Mouse (Mus musculus): ENCODE measurements around the gene Tecr.
A peak's percentile ranks its signal among the peaks of the same experiment; 100 is the strongest.
"Not testable (repeated sequence)": the region's sequence is repeated elsewhere in the genome, so short reads cannot be mapped to it uniquely, and the experiment has no call there.

Gene Tecr

DNA sequence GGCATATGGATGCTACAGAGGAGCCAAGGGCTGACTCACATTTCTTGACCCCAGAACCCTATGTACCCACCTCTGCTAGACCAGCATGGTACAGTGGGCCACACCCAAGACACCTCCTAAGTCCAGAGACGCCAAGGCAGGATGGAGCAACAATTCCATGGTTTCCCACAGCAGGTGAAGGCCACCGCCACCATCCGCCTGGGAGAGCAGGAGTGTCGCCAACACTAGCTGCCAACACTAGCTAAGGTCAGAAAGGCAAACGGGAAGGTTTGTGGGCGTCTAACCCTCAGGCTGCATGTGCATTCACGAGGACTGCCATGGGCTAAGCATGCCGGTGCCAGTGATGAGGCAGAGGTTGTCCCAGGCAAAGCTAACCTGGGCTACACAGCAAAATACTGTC is 25.5 kb downstream of the Tecr start:
- DNase-seq (ENCODE audit: low spot score) = no peak

DNA sequence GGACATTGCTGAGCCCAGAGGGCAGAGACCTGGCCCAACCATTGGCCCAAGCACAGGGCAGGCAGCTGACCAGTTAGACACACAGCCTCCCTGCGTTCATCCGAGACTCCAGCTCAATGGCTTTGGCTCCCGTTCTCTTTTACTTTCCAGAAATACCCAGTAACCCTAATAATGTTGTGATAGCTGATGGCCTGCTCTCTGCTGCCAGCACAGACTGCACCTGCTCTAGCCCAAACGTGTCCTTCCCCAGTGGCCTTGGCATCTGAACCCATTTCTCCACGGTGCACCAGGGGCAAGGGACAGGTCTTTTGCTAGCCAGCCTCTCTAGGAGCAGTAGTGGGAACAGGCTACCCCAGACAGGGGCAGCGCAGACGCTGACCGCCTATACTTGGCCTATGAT is 26.9 kb downstream of the Tecr start:
- no peak for DNase-seq (ENCODE audit: low spot score)

DNA sequence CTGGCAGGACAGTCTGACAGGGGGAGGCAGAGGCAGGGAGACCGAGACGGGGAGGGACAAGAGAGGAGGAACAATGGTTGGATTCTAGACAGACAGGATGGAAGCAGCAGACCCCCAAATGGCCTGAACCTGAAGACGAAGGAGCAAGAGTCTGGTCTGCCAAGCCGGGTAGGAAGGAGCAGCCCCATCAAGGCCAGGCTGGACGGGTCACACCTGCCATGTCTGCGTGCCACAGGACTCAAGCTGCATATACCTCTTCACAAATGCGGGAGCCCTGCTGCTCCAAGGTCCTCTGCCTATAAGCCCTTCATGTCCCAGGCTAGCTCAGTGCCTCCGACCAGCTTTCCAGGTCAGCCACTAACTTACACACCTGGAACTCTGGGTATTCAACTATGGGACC is 28.1 kb downstream of the Tecr start:
- DNase-seq (ENCODE audit: low spot score) = no peak

DNA sequence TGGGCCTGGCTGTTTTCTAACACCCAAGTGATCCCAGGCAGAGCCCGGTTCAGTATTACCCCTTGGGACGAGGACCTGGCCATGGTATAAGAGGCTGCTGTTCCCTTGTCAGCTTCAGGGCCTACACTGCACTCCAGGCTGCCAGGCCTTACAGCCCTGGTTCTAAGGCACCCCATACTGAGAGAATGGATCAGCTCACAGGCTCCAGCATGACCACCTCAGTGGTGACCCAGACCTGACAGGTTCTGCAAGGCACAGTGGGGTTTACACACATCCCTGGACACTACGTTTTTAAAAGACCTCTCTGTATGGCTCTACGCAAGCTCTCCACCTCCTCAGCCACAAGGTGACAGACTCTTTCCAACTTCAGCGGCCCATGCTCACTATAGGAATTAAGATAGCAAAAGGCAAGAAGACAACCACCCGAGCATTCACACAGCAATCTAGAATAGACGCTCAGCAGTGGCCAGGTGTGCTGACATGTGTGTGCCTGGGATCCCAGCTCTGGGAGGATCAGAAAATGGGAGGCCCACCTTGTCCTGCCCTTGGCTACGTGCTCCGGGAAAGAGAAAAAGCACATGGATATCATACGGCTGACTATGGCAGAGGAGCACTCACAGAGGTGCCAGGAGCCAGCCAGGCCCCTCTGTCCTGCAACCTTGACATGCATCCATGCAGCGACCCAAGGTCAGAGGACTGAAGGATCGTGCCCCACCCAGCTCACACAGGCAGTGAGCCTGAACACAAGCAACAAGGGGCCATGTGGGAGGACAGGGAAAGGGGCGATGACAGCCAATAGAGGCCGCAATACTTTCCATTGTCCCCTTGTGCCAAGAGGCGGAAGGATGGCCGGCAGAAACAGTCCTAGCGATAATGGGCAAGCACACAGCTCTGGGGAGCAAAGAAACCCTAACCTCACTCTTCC is 29.4 kb downstream of the Tecr start:
- no peak for DNase-seq (ENCODE audit: low spot score)

DNA sequence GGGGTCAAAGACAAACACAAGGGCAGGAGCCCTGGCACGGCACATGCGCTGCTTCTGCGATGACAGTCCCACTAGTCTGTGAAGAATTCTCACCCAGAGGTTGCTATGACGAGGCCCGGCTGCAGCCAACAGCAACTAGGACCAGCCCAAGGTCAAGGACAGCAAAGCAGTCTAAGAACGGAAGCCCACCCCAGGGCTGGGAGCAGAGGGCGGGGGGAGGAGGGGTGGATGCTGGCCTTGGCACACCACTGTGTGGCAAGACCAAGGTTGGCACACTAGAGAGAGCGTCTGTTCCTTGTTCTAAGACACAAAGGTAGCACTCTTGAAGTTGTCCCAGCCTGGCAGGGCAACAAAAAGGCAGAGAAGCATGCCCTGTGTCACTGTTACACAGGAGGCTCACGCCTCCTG is 30.4 kb downstream of the Tecr start:
- DNase-seq (ENCODE audit: low spot score) = no peak

DNA sequence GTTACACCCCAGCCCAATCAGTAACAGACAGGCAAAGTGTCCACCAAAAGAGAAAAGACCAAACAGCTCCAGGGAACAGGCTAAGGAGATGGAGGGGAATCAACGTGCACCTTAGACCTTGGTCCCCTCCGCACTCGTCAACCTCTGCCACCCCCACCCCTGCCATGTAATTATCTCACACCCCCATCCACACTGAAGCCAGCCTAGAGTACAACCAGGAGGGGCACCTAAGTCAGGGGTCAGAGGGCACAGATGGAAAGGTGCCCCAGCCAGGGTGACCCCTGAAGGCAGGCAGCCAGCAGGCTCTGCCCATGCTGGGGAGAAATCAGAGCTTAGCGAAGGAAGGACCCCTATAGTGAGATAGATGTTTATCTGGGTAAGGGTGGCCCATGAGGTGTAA is 30.9 kb downstream of the Tecr start:
- no peak for DNase-seq (ENCODE audit: low spot score)

DNA sequence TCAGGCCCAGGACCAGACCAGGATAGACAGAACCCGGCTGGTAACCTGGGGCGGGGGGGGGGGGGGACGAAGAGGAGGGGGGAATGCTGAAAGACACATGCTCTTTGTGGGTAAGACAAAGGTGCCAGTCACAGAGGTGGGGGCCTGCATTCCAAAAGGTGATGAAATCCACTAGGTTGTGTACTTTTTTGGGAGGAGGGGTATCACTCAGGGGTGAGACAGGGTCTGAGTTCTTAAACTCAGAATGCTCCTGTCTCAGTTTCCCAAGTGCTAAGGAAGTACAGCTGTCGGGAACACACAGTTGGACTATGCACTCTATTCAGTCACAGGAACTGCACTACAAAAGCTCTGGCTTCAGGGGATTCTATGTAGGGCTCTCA is 31.3 kb downstream of the Tecr start:
- DNase-seq (ENCODE audit: low spot score) = no peak

DNA sequence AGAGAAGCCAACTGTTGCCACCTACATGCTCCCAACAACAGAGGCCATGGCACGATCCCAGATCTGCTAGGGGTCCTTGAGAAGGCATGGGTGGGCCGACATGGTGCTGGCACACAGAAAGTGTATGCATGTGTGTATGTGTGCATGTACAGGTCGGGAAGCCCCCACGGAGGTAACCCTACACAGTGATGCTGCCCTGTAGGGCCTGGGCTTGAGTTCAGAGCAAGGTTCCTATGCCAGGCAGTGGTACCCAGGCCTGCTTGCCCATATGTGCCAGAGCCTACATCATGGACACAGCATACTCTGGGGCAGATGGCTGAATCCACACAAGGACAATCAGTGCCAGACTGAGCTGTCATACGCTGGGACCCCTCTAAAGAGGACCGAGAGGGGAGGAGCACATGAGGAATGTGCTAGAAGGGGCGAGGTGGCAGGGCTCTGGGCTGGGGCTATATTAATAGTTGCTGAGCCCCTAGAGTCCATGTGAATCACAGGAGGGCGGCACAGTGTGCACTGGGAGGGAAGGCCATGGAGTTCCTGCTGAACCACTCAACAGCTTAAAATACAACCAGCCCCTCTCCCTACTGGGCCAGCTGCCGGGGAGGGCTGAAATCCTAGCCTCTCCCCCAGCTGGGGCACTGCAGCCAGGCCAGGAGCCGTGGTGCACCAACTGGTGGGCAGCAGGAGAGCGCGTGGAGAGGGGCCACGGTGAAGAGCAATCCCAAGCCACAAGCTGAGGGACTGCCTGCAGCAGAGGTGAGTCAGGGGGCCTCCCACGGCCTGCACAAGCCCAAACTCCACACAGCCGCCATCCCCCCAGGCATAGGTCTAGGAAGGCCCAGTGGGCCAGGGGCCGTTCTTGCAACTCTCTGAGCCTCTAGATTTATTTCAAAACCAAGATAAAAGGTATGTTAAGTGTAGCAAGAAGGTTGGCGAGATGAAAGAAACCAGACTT is 31.9 kb downstream of the Tecr start:
- DNase-seq (ENCODE audit: low spot score) = peak; percentile 2

DNA sequence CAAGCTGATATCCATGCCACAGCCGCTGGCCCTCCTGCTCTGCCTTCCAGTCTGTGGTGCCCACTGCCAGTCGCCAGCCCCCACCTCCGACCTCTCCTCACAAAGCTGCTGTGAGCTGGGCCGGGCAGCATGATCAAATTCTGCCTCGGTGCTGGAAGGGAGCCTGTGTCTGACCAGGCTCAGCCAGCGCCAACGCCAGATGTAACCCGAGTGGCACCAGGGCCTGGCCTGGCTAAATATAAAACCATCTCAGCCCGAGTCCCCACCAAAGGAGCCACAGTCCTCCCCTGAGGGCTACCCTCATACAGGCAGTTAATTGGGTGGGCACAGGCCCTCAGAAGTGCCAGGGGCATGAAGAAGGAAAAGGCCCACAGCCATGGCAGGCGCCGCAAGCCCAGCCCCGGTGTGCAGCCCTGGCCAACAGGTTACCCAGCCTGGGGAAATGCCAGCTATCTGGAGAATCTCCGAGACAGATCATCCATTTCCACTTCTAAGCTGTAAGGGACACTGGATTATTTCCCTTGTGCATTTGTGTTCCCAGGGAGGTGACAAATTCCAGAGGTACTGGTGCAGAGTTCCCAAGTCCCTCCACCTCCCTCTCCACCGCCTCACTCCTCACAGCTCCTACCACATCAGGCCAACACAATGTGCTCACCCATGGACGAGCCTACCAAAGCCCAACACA is 33.0 kb downstream of the Tecr start:
- DNase-seq (ENCODE audit: low spot score) = peak; percentile 3

DNA sequence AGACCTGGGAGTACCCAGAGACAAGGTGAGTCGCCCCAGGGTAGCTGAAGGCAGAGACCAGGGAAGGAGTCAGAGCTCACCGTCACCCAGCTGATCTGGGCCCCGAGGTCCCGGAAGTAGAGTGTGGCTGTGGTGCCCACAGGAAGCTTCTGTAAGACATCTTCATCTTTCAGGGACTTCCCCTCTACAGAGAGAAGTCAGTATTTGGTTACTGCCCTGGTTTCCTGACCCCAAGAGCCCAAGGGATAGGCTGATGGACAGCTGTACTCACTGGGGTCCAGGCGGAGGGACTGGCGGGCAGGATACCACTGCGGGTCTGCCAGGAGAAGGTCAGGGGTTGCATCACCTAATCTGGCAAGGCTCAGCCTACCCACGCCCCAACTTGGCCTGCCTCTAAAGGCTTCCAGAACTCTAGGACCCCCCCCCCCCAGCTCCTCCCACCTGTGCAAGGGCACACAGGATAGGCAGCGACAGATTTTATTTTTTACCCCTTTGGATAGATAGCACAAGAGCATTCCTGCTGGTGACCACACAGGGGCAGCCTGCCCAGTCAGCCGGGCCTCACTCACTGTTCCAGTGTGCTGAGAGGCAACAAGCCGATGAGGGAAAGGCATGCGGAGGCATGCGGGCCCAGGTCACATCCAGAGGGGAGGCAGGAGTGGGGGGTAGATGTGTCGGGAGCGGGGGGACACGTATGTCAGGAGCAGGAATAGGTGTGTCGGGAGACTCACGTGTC is 34.5 kb downstream of the Tecr start:
- no peak for DNase-seq (ENCODE audit: low spot score)

DNA sequence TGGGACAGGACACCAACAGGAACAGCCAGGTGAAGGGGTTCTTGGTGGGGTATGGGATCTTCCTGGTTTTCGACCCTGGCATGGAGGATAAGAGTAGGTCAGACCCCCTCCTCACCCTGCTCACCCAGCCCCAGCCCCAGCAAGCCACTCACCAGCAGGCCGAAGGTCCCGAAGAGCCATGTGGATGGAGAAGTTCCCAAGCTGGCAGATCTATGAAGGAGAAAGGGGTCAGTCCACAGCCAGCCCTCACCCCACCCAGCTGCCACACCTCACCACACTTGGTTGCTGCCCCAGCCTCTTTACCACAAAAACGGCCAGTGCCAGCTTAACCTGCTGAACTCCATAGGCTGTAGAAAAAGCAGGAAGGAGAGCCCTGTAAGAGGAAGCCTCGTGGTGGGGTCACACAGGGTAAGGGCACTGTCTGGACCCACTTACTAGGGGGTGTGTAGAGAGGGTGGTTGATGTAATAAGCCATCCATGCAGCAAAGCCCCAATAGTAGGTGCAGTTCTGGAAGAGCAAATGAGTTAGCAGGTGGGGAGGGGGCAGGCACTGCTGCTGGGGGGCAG is 35.4 kb downstream of the Tecr start:
- no peak for DNase-seq (ENCODE audit: low spot score)

DNA sequence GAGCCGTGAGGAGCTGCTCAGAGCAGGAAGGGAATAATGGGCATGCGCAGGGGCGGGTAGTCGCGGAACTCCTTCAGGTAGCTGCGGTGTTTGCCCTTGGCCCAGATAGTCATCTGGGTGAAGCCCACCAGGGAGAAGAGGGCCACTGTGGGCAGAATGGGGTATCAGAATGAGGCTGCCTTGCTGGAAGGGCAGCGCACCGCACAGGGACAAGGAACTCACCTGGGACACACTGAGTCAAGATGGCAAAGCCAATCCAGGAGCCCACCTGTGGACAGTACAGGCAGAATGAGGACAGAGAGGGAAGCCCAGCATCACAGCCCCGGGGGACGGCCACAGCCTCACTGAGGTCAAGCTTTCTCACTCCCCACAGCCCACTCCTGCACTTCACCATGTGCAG is 36.0 kb downstream of the Tecr start:
- peak; percentile 2 for DNase-seq (ENCODE audit: low spot score)

DNA sequence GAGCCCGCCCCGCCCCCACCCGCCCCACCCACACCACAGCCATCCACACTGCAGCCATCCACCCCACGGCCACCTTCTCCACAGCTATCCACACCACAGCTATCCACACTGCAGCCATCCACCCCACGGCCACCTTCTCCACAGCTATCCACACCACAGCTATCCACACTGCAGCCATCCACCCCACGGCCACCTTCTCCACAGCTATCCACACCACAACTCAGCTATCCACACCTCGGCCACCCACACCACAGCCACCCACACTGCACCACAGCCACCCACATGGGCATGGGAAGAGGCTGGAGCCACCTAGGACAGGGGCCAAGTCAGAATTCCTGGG is 36.8 kb downstream of the Tecr start:
- DNase-seq (ENCODE audit: low spot score) = not testable (repeated sequence)

DNA sequence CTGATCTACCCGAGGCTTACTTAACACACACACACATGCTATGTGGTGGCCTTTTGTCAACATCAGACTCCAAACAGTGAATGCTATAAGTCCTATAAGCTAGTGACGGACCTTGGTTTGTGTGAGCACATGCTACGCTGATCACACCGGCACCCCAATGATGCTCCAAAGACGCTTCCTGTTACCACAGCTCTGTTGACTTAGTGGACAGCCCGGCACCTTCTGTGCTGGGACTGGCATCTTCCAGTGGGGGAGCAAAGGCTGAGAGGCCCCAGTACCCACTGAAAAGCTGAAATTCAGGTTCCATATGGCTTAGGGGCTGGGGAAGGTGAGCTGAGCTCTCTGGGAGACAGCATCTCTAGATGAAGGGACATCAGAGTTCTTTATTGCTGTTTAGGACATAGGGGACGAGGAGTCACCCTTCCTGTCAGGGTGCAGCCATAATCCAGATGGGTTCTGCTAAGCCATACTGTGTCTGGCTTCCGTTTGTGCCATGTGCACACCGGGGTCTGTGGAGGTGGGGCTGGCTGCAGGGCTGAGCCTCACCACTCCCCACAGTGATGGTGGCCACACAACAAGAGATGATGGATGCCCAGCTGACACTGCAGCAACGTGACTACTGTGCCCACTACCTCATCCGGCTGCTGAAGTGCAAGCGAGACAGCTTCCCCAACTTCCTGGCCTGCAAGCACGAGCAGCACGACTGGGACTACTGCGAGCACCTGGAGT is 37.3 kb downstream of the Tecr start:
- peak; percentile 8 for DNase-seq (ENCODE audit: low spot score)

DNA sequence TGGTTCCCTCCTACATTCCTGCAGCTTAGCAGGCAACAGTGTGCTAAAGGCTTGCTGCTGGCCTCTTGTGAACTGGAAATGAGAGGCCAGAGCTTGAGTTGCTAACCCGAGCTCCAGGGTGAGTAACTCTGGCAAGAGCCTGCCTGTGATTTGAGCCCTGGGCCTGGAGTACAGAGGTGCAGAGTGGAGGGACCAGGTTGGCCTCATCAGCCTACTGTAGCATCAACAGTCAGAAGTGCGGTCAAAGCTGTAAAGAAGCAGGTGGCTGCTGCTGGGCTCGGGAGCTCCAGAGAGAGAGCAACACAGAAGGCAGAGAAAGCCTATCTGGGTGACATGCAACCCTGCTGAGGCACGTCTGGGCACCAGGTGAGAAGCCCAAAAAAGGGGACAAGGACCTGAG is 38.6 kb downstream of the Tecr start:
- peak; percentile 3 for DNase-seq (ENCODE audit: low spot score)

DNA sequence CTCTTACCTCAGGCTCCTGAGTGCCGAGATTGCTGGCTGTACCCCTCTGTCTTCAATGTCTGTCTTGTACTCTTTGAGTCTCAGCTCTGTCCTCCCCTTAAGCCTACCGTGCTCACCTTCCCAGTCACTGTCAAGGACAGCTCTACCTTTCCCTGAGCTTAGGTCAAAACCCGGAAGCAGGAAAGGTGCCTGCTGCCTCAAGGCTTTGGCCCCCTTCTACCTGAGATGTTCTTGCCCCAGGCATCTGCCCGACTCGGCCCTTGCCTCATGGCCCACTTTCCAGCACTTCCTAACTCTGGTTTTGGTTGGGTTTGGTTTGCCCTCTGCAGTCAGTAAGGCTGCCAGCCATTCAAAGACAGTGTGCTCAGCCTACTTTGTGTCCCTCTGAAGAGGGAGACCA is 39.0 kb downstream of the Tecr start:
- no peak for DNase-seq (ENCODE audit: low spot score)

DNA sequence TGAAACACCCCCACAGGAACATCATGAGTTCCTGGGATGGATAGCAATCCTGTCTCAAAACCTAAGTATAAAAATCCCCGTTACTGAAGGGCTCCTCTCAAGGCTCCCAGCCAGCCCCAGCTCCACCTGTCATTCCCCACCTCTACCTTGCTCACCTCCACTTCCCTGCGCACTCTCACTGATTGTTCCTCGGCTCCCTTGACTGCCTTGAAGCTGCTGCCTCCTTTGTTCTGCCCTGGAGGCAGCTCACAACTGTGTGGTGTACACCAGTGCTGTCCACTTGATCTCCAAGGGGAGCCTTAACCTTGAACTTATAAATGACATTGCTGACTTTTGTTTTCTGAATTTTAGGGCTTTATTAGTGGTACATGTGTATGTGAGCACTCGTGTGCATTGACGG is 39.6 kb downstream of the Tecr start:
- no peak for DNase-seq (ENCODE audit: low spot score)

DNA sequence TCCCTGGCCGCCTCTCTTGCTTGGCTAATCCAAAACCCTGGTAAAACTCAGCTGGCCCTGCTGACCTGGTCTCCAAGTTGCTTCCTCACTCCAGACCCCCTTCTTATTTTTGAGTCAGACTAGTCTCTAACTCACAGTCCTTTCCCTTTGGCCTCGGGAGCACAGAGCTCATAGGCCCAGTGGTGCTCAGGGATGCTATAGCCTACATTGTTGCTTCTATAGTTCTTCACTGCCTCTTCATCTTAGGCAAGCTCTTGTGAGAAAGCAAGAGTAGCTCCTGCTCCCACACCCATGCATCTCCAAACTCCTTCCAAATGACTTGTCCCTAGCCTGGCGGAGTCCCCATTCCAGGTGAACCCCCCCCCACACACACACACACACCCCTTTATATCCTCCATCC is 40.1 kb downstream of the Tecr start:
- DNase-seq (ENCODE audit: low spot score) = no peak

DNA sequence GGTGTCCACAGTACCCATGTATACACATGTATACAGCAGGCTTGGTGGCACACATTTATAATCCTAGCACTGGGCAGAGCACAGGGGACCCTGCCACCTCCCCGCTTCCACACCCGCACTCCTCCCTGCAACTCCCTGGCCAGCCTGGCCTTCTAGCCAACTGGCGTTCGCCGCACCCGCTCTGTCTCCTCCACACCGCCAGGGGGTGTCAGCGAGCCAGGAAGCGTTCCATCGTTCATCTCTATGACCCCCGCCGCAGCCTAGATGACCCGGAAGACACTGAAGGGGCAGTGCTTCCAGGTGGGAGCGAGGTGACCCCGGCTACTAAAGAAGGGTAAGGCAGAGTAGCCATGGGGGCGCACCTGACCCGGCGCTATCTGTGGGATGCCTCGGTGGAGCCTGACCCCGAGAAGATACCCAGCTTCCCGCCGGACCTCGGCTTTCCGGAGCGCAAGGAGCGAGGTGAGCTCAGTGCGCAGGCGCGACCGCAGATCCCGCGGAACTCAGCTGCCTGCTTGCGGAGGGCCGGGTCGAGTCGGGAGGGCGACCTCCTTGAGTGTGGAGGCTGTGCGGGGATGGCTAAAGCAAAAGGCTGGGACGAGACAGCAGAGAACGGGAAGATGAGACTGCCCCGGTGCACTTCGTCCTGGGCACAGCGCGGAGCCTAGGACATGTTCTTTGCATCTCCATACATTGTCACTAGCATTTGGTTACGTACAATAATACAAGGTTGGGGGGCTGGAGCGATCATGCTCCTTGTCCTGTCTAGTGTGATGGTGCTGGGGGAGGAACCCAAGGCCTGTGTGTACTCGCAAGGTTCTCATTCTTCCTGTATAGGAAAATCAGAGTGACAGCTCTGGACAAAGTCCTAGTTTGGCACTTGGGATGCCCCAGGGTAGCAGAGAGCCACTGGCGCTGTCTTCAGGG is 41.0 kb downstream of the Tecr start, which contains the start of gene Ndufb7:
Ndufb7 (plus strand) TSS at position 203 of the 927 bp plus-strand sequence.
- DNase-seq (ENCODE audit: low spot score) = peak; percentile 97

Data from embryo, embryonic 10 days (tissue).